In genomic region chr8:78271391-78271790, GRCm38 (mm10) we compare ENCODE assay signal across 22 mouse cellular contexts. TPM values are rescaled to one million over a fixed set of nuclear protein-coding genes. Genes with fewer than 3 reads are reported as not detected.
DNase-seq lines count a peak whose midpoint lies in the region; ATAC-seq and TF ChIP-seq lines count a peak whose summit lies in the region.
"Had no signal": no experiment of that assay in that cellular context is flagged by ENCODE, and none has a peak within 500 bp of the region (broad histone marks: within the 10 kb centered on the region; RNA-seq: fewer than 3 reads in every experiment).

No protein-coding gene starts in this region.

- H3K27me3 ChIP-seq in heart, embryonic 13.5 days (replicated peaks) = no peaks in the 10 kb centered on the region
- no peaks in the 10 kb centered on the region for H3K27me3 ChIP-seq in heart, adult 2 months (ENCODE audit: control insufficient read depth, insufficient read depth, low read length)
- no peaks in the 10 kb centered on the region for H3K27me3 ChIP-seq in kidney, postnatal 0 days (ENCODE audit: insufficient read depth, low read length)
- H3K27me3 ChIP-seq: embryonic facial prominence, embryonic 12.5 days; midbrain, embryonic 13.5 days had no signal

- no peak for ATAC-seq in heart, embryonic 13.5 days (ENCODE audit: extremely low read depth, insufficient number of reproducible peaks, low FRiP score, low TSS enrichment)
- ATAC-seq in kidney, postnatal 0 days (replicated peaks; ENCODE audit: low FRiP score, low read depth) = no peak
- ATAC-seq: midbrain, embryonic 13.5 days had no signal

- 51% methylated on average over 5 of the region's 5 CpGs for WGBS in heart, embryonic 13.5 days
- WGBS in heart, adult 2 months = 36% methylated on average over 5 of the region's 5 CpGs
- 20% methylated on average over 5 of the region's 5 CpGs for WGBS in kidney, postnatal 0 days

- no peak for TF ChIP-seq POLR2A in heart, adult 2 months (IDR thresholded peaks at IDR 0.05; ENCODE audit: insufficient read depth, low read depth, low read length)
- no peak for TF ChIP-seq POLR2A in brain, embryonic 14.5 days (IDR thresholded peaks at IDR 0.05; ENCODE audit: borderline replicate concordance, extremely low read depth, insufficient read depth, insufficient read length, poor library complexity, severe bottlenecking)

- no peak for TF ChIP-seq EP300 in heart, adult 2 months (IDR thresholded peaks at IDR 0.05; ENCODE audit: insufficient read depth, low read depth, low read length)

- H3K4me2 ChIP-seq in heart, embryonic 13.5 days = no peak overlapping the region
- H3K4me2 ChIP-seq in kidney, postnatal 0 days (ENCODE audit: low read length) = no peak overlapping the region
- H3K4me2 ChIP-seq: embryonic facial prominence, embryonic 12.5 days; midbrain, embryonic 13.5 days had no signal

- no peak for DNase-seq in heart, adult 2 months
- peak; percentile 68 for DNase-seq in kidney, postnatal 0 days (ENCODE audit: low spot score)
- DNase-seq in kidney, adult 11 months = no peak
- DNase-seq in Muller cell, postnatal 12 days (ENCODE audit: inconsistent ontology term) = peak; percentile 12
- peak; percentile 72 for DNase-seq in brain, embryonic 14.5 days (ENCODE audit: low read depth)
- no peak for DNase-seq in spleen, adult 18-20 months
- DNase-seq: adrenal gland, adult 2 months; cerebellum, adult 9-10 months; gastrocnemius, postnatal 25 days; heart, postnatal 36 days; kidney, adult 8-10 months; liver; lung, postnatal 10 days; retina, postnatal 1 day had no signal

- peaks cover 11% of the 10 kb centered on the region for H3K4me1 ChIP-seq in heart, embryonic 13.5 days
- no peaks in the 10 kb centered on the region for H3K4me1 ChIP-seq in heart, adult 2 months (ENCODE audit: control insufficient read depth, insufficient read depth, low read length)
- H3K4me1 ChIP-seq in kidney, postnatal 0 days (replicated peaks; ENCODE audit: insufficient read depth, low read length) = no peaks in the 10 kb centered on the region

- H3K79me2 ChIP-seq in heart, adult 2 months (replicated peaks; ENCODE audit: control insufficient read depth, insufficient read depth, low read length) = no peaks in the 10 kb centered on the region

- no peaks in the 10 kb centered on the region for H3K9me3 ChIP-seq in heart, embryonic 13.5 days
- no peaks in the 10 kb centered on the region for H3K9me3 ChIP-seq in kidney, postnatal 0 days (replicated peaks; ENCODE audit: low read length)
- H3K9me3 ChIP-seq: embryonic facial prominence, embryonic 12.5 days; heart, embryonic 10.5 days; midbrain, embryonic 13.5 days had no signal

- intact Hi-C loops in heart, adult 2 months (cut with DNase I) = no loop called here

- no peaks in the 10 kb centered on the region for H3K36me3 ChIP-seq in heart, embryonic 13.5 days
- H3K36me3 ChIP-seq in heart, adult 2 months (ENCODE audit: control insufficient read depth, insufficient read depth, low read length) = no peaks in the 10 kb centered on the region
- H3K36me3 ChIP-seq in kidney, postnatal 0 days (ENCODE audit: insufficient read depth, low read length) = no peaks in the 10 kb centered on the region
- H3K36me3 ChIP-seq: embryonic facial prominence, embryonic 12.5 days; heart, embryonic 10.5 days; midbrain, embryonic 13.5 days had no signal

- no peak overlapping the region for H3K9ac ChIP-seq in heart, embryonic 13.5 days
- H3K9ac ChIP-seq in heart, adult 2 months (ENCODE audit: low read depth, low read length) = no peak overlapping the region
- no peak overlapping the region for H3K9ac ChIP-seq in kidney, postnatal 0 days (ENCODE audit: low read depth, low read length)
- H3K9ac ChIP-seq: embryonic facial prominence, embryonic 12.5 days; midbrain, embryonic 13.5 days had no signal

- no peak for TF ChIP-seq CTCF in heart, adult 2 months (IDR thresholded peaks at IDR 0.05)
- no peak for TF ChIP-seq CTCF in kidney, postnatal 0 days (IDR thresholded peaks at IDR 0.05; ENCODE audit: low read depth)
- no peak for TF ChIP-seq CTCF in brain, embryonic 14.5 days (IDR thresholded peaks at IDR 0.05; ENCODE audit: borderline replicate concordance, extremely low read depth, insufficient read depth, insufficient read length)

- peak overlapping the region; percentile 57; the same call in 1 of the 2 replicates for H3K27ac ChIP-seq in heart, embryonic 13.5 days (replicated peaks)
- H3K27ac ChIP-seq in heart, adult 2 months = no peak overlapping the region
- no peak overlapping the region for H3K27ac ChIP-seq in kidney, postnatal 0 days
- H3K27ac ChIP-seq: embryonic facial prominence, embryonic 12.5 days; heart, embryonic 10.5 days; midbrain, embryonic 13.5 days had no signal

- no peak overlapping the region for H3K4me3 ChIP-seq in heart, embryonic 13.5 days
- H3K4me3 ChIP-seq in heart, adult 2 months = no peak overlapping the region
- no peak overlapping the region for H3K4me3 ChIP-seq in kidney, postnatal 0 days (replicated peaks; ENCODE audit: low read depth, low read length)
- H3K4me3 ChIP-seq: embryonic facial prominence, embryonic 12.5 days; heart, embryonic 10.5 days; midbrain, embryonic 13.5 days; myocyte had no signal

RNA-seq across cellular contexts. Expression of gene Ttc29, which starts 58.3 kb away (rescaled TPM):
- polyA plus RNA-seq in heart, embryonic 13.5 days (2015; fragmentation: Nextera tagmentation; extraction: Ambion mirVana) = not detected in 2 replicates
- not detected for total RNA-seq in heart, adult 2 months (2021)
- 0.49 TPM in 1 of 2 replicates, not detected in the other for polyA plus RNA-seq in heart, adult 2 months (2012; rRNA removed)
- polyA plus RNA-seq in kidney, postnatal 0 days (2015; fragmentation: Nextera tagmentation; extraction: Ambion mirVana) = 0.06 and 0.20 TPM in 2 replicates
- polyA plus RNA-seq in brain, embryonic 14.5 days (2012; rRNA removed) = 0.53 and 0.59 TPM in 2 replicates
- total RNA-seq: adrenal gland, adult 2 months; gastrocnemius, postnatal 25 days; heart, postnatal 36 days; megakaryocyte, adult 5-6 weeks had no signal
- polyA plus RNA-seq: adrenal gland, adult 2 months; embryonic facial prominence, embryonic 12.5 days; heart, embryonic 10.5 days; liver, embryonic 16.5 days; myocyte; urinary bladder, adult 2 months had no signal

Comparison
In these comparisons a context has a peak if more than half of its experiments do, and no peak if none do; other contexts are left out.
1. DNase-seq: peak in kidney, postnatal 0 days (single experiment), Muller cell, postnatal 12 days (single experiment) and brain, embryonic 14.5 days (single experiment); none in heart, adult 2 months (0 of 2), kidney, adult 11 months (single experiment) and spleen, adult 18-20 months (0 of 2).